Mouse (Mus musculus) MEL (cell line): ENCODE results near the gene Gm49318. TPM values are rescaled to one million over a fixed set of nuclear protein-coding genes. Genes with fewer than 3 reads are reported as not detected.

Experiments used
- DNase-seq: peaks from one replicate; pipeline ENCODE4 v3.0.0; 2011; ENCODE audit warnings: low read depth, low spot score
- H3K27ac ChIP-seq: 2 replicates; pipeline ENCODE4 v1.5.1; 2012; ENCODE audit warnings: low read depth, mild to moderate bottlenecking, control low read depth, low read length, moderate library complexity; ENCODE audit not compliant: control insufficient read depth
- H3K27me3 ChIP-seq, 2 experiments: fragments of 150-350 bp in 1 of 2; sonication (generic) in 1 of 2; 2 replicates each; pipeline ENCODE4 v1.6.1; 2012; ENCODE audit warnings: low read length in 2 of 2, mild to moderate bottlenecking in 2 of 2, improper control_type of control experiment in 1 of 2, moderate library complexity in 1 of 2; ENCODE audit not compliant: insufficient read depth in 2 of 2, control insufficient read depth in 1 of 2
- H3K36me3 ChIP-seq, 2 experiments: 2 replicates each; pipeline ENCODE4 v1.6.1; 2012 to 2014; ENCODE audit warnings: low read length in 2 of 2, improper control_type of control experiment in 1 of 2, inconsistent platforms in 1 of 2, mild to moderate bottlenecking in 1 of 2; ENCODE audit not compliant: insufficient read depth in 2 of 2, control insufficient read depth in 1 of 2
- H3K4me1 ChIP-seq, 2 experiments: fragments of 150-350 bp in 1 of 2; sonication (generic) in 1 of 2; 2 replicates each; pipeline ENCODE4 v1.6.1; 2012; ENCODE audit warnings: low read length in 2 of 2, improper control_type of control experiment in 1 of 2, mild to moderate bottlenecking in 1 of 2; ENCODE audit not compliant: insufficient read depth in 2 of 2, control insufficient read depth in 1 of 2
- H3K4me3 ChIP-seq, 2 experiments: fragments of 150-350 bp in 1 of 2; sonication (generic) in 1 of 2; 2 replicates each; pipeline ENCODE4 v1.5.1; 2012; ENCODE audit warnings: low read depth in 2 of 2, low read length in 2 of 2, mild to moderate bottlenecking in 2 of 2, moderate library complexity in 2 of 2, control low read depth in 1 of 2, improper control_type of control experiment in 1 of 2; ENCODE audit not compliant: control insufficient read depth in 1 of 2, insufficient read depth in 1 of 2
- H3K79me2 ChIP-seq: 2 replicates; pipeline ENCODE4 v1.6.1; 2012; ENCODE audit warnings: mild to moderate bottlenecking, low read length, moderate library complexity; ENCODE audit not compliant: control insufficient read depth, poor library complexity, insufficient read depth
- H3K9ac ChIP-seq: 2 replicates; pipeline ENCODE4 v1.6.1; 2012; ENCODE audit warnings: low read depth, mild to moderate bottlenecking, control low read depth, low read length, moderate library complexity; ENCODE audit not compliant: control insufficient read depth, poor library complexity, severe bottlenecking
- H3K9me3 ChIP-seq: fragments of 150-350 bp; sonication (generic); replicated peaks from 2 replicates; pipeline ENCODE4 v1.6.1; 2012; ENCODE audit warnings: mild to moderate bottlenecking, low read length, improper control_type of control experiment, moderate library complexity; ENCODE audit not compliant: insufficient read depth
- BHLHE40 ChIP-seq: IDR thresholded peaks from 2 replicates; pipeline ENCODE4 v1.6.1; 2012; ENCODE audit warnings: low read depth, mild to moderate bottlenecking, inconsistent platforms, low read length, improper control_type of control experiment, borderline replicate concordance
- CHD1 ChIP-seq: IDR thresholded peaks from 2 replicates; pipeline ENCODE4 v1.6.1; 2012; ENCODE audit warnings: low read depth, mild to moderate bottlenecking, inconsistent platforms, low read length, improper control_type of control experiment
- CHD2 ChIP-seq: IDR thresholded peaks from 2 replicates; pipeline ENCODE4 v1.6.1; 2011; ENCODE audit warnings: low read length, improper control_type of control experiment
- CTCF ChIP-seq, 3 experiments: IDR thresholded peaks in 2 of 3; conservative IDR thresholded peaks in 1 of 3; 2 replicates each; pipeline ENCODE4 v1.5.1; 2011 to 2012; ENCODE audit warnings: low read length in 3 of 3, low read depth in 2 of 3, mild to moderate bottlenecking in 2 of 3, improper control_type of control experiment in 1 of 3, inconsistent platforms in 1 of 3, mixed read lengths in 1 of 3, moderate library complexity in 1 of 3; ENCODE audit not compliant: control insufficient read depth in 1 of 3, insufficient read depth in 1 of 3, poor library complexity in 1 of 3, severe bottlenecking in 1 of 3
- E2F4 ChIP-seq: IDR thresholded peaks from 2 replicates; pipeline ENCODE4 v1.6.1; 2011; ENCODE audit warnings: low read depth, low read length, improper control_type of control experiment, borderline replicate concordance
- ELF1 ChIP-seq: IDR thresholded peaks from 2 replicates; pipeline ENCODE4 v1.6.1; 2014; ENCODE audit warnings: low read depth, mild to moderate bottlenecking, inconsistent platforms, low read length, improper control_type of control experiment, moderate library complexity
- EP300 ChIP-seq, 2 experiments: IDR thresholded peaks; 2 replicates each; pipeline ENCODE4 v1.6.1; 2011; ENCODE audit warnings: improper control_type of control experiment in 2 of 2, low read length in 2 of 2, low read depth in 1 of 2, mild to moderate bottlenecking in 1 of 2
- ETS1 ChIP-seq: IDR thresholded peaks from 2 replicates; pipeline ENCODE4 v1.6.1; 2012; ENCODE audit warnings: low read depth, mild to moderate bottlenecking, inconsistent platforms, low read length, improper control_type of control experiment, moderate library complexity
- GABPA ChIP-seq: IDR thresholded peaks from 2 replicates; pipeline ENCODE4 v1.6.1; 2012; ENCODE audit warnings: low read depth, mild to moderate bottlenecking, inconsistent platforms, low read length, improper control_type of control experiment, moderate library complexity
- GATA1 ChIP-seq: IDR thresholded peaks from 2 replicates; pipeline ENCODE4 v1.6.1; 2011; ENCODE audit warnings: low read depth, low read length, improper control_type of control experiment
- HCFC1 ChIP-seq: IDR thresholded peaks from 2 replicates; pipeline ENCODE4 v1.6.1; 2012; ENCODE audit warnings: low read depth, mild to moderate bottlenecking, inconsistent platforms, low read length, improper control_type of control experiment, moderate library complexity
- JUND ChIP-seq: IDR thresholded peaks from 2 replicates; pipeline ENCODE4 v1.6.1; 2011; ENCODE audit warnings: low read depth, mild to moderate bottlenecking, improper control_type of control experiment, low read length
- MAFK ChIP-seq: IDR thresholded peaks from 2 replicates; pipeline ENCODE4 v1.6.1; 2011; ENCODE audit warnings: low read depth, mild to moderate bottlenecking, low read length, improper control_type of control experiment, borderline replicate concordance
- MAZ ChIP-seq: IDR thresholded peaks from 2 replicates; pipeline ENCODE4 v1.6.1; 2012; ENCODE audit warnings: low read depth, mild to moderate bottlenecking, inconsistent platforms, low read length, improper control_type of control experiment
- MEF2A ChIP-seq: IDR thresholded peaks from 2 replicates; pipeline ENCODE4 v1.6.1; 2014; ENCODE audit warnings: low read depth, mild to moderate bottlenecking, inconsistent platforms, low read length, improper control_type of control experiment; ENCODE audit not compliant: poor library complexity, insufficient replicate concordance, severe bottlenecking; ENCODE audit errors: extremely low read depth
- MYB ChIP-seq: IDR thresholded peaks from 2 replicates; pipeline ENCODE4 v1.6.1; 2011; ENCODE audit warnings: mild to moderate bottlenecking, low read depth, low read length, improper control_type of control experiment
- MYC ChIP-seq: IDR thresholded peaks from 2 replicates; pipeline ENCODE4 v1.6.1; 2011; ENCODE audit warnings: low read depth, mild to moderate bottlenecking, low read length, improper control_type of control experiment, moderate library complexity
- NELFE ChIP-seq: IDR thresholded peaks from 2 replicates; pipeline ENCODE4 v1.6.1; 2011; ENCODE audit warnings: low read depth, low read length, improper control_type of control experiment
- NRF1 ChIP-seq: IDR thresholded peaks from 2 replicates; pipeline ENCODE4 v1.6.1; 2014; ENCODE audit warnings: low read depth, mild to moderate bottlenecking, inconsistent platforms, low read length, improper control_type of control experiment, moderate library complexity; ENCODE audit not compliant: poor library complexity, insufficient read depth, severe bottlenecking
- POLR2A ChIP-seq, 2 experiments: IDR thresholded peaks; 2 replicates each; pipeline ENCODE4 v1.6.1; 2011 to 2012; ENCODE audit warnings: low read length in 2 of 2, mild to moderate bottlenecking in 2 of 2, control low read depth in 1 of 2, improper control_type of control experiment in 1 of 2, low read depth in 1 of 2, moderate library complexity in 1 of 2; ENCODE audit not compliant: control insufficient read depth in 1 of 2, insufficient read depth in 1 of 2, poor library complexity in 1 of 2
- POLR2AphosphoS2 ChIP-seq: IDR thresholded peaks from 2 replicates; pipeline ENCODE4 v1.6.1; 2011; ENCODE audit warnings: low read length, improper control_type of control experiment
- POLR2AphosphoS5 ChIP-seq: IDR thresholded peaks from 2 replicates; pipeline ENCODE4 v1.6.1; 2012; ENCODE audit warnings: low read depth, borderline replicate concordance, mild to moderate bottlenecking, inconsistent platforms, low read length, moderate library complexity, mixed read lengths
- RAD21 ChIP-seq: IDR thresholded peaks from 2 replicates; pipeline ENCODE4 v1.6.1; 2011; ENCODE audit warnings: mild to moderate bottlenecking, low read depth, low read length, improper control_type of control experiment
- SIN3A ChIP-seq: IDR thresholded peaks from 2 replicates; pipeline ENCODE4 v1.6.1; 2012; ENCODE audit warnings: low read length, improper control_type of control experiment, inconsistent platforms
- SMC3 ChIP-seq: IDR thresholded peaks from 2 replicates; pipeline ENCODE4 v1.6.1; 2011; ENCODE audit warnings: low read depth, low read length, improper control_type of control experiment
- TAL1 ChIP-seq: IDR thresholded peaks from 2 replicates; pipeline ENCODE4 v1.6.1; 2012; ENCODE audit warnings: mild to moderate bottlenecking, inconsistent platforms, low read length, moderate library complexity, mixed read lengths
- TBP ChIP-seq: IDR thresholded peaks from 2 replicates; pipeline ENCODE4 v1.8.0; 2011; ENCODE audit warnings: low read depth, low read length, improper control_type of control experiment
- TCF12 ChIP-seq: IDR thresholded peaks from 2 replicates; pipeline ENCODE4 v1.6.1; 2014; ENCODE audit warnings: low read depth, mild to moderate bottlenecking, inconsistent platforms, low read length, improper control_type of control experiment, moderate library complexity
- UBTF ChIP-seq: IDR thresholded peaks from 2 replicates; pipeline ENCODE4 v1.6.1; 2012; ENCODE audit warnings: low read depth, mild to moderate bottlenecking, inconsistent platforms, low read length, improper control_type of control experiment, moderate library complexity, borderline replicate concordance; ENCODE audit not compliant: insufficient read depth
- USF1 ChIP-seq: IDR thresholded peaks from 2 replicates; pipeline ENCODE4 v1.6.1; 2014; ENCODE audit warnings: low read depth, mild to moderate bottlenecking, inconsistent platforms, low read length, improper control_type of control experiment, moderate library complexity
- USF2 ChIP-seq, 2 experiments: IDR thresholded peaks; 2 replicates each; pipeline ENCODE4 v1.6.1; 2011 to 2012; ENCODE audit warnings: improper control_type of control experiment in 2 of 2, low read length in 2 of 2, borderline replicate concordance in 1 of 2, inconsistent platforms in 1 of 2, low read depth in 1 of 2, mild to moderate bottlenecking in 1 of 2; ENCODE audit not compliant: insufficient read depth in 1 of 2
- ZKSCAN1 ChIP-seq: IDR thresholded peaks from 2 replicates; pipeline ENCODE4 v1.6.1; 2012; ENCODE audit warnings: low read depth, mild to moderate bottlenecking, inconsistent platforms, low read length, improper control_type of control experiment, moderate library complexity
- ZMIZ1 ChIP-seq: IDR thresholded peaks from 2 replicates; pipeline ENCODE4 v1.6.1; 2012; ENCODE audit warnings: low read depth, mild to moderate bottlenecking, inconsistent platforms, low read length, improper control_type of control experiment, moderate library complexity
- ZNF384 ChIP-seq: IDR thresholded peaks from 2 replicates; pipeline ENCODE4 v1.6.1; 2012; ENCODE audit warnings: low read depth, mild to moderate bottlenecking, inconsistent platforms, low read length, improper control_type of control experiment
- polyA plus RNA-seq, 2 experiments: library from polyadenylated mRNA; stranded (reverse) in 1 of 2; unstranded in 1 of 2; fragments of >175 nt in 1 of 2; fragments of >200 nt in 1 of 2; gene quantifications; 2 replicates each; pipeline versions ENCODE4 v1.2.1 to v1.2.4; 2012; ENCODE audit warnings: low replicate concordance in 2 of 2, low read depth in 1 of 2; ENCODE audit not compliant: insufficient read length in 2 of 2, insufficient read depth in 1 of 2, missing spikeins in 1 of 2
- total RNA-seq: library from RNA; depleted of rRNA; stranded (reverse); fragments of 300-350 nt; gene quantifications from 2 replicates; pipeline ENCODE4 v1.2.3, GENCODE M21; 2012; rRNA removed

Gm49318 gene
- total RNA-seq (not detected in 2 replicates), polyA plus RNA-seq (not detected)

DNA sequence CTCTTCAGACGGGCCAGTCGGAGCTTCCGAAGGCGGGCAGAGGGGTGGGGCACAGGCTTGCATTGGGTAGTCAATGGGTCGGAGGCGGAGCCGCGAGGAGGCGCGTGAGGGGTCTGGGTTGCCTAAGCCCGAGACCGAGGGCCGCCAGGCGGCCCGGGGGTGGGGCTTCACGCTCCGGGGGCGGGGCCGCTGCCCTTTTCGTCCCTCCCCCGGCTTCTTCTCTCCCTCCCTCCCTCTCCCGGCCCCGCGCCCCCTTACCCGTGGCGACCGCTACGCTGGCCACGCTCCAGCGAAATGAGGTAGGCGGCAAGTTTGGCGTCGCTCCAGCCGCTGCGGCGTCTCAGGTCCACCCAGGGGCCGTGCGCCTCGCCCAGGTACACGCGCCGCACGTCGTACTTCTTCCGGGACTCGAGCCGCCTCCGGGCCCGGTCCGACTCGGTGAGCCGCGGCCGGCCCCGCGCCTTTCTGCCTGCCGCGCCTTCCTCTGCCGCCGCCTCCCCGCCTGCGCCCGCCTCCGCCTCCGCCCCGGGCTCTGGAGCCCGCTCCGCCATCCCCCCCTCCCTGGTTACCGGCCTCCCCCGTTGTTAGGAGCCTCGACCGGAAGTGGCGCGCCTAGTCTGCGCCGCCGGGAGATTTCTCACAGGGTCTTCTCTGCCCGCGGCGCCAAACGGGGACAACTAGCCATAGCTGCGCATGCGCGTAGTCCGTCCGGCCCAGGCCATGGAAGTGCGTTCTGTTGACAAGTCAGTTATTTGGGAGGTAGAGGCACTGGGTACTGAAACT is at the start of gene Gm49318, which contains the start of gene Zfp653:
TSS of gene Gm49318 (minus strand) at position 469 of the 783 bp plus-strand sequence.
TSS of gene Zfp653 (minus strand) at position 586 of the 783 bp plus-strand sequence.
- H3K79me2 ChIP-seq = peaks cover 6% of the 10 kb centered on the region
- H3K4me1 ChIP-seq = peaks cover 1 to 10% of the 10 kb centered on the region in 2 experiments
- H3K36me3 ChIP-seq = peaks cover 0 to 6% of the 10 kb centered on the region in 2 experiments; a peak in 2 of 4 replicates
- H3K9ac ChIP-seq = peak within 1 kb of the TSS; percentile 83
- H3K4me3 ChIP-seq = peak within 1 kb of the TSS; percentile 74 to 78
- peak; percentile 100 for DNase-seq
- peak within 1 kb of the TSS; percentile 69 for H3K27ac ChIP-seq
- H3K9me3 ChIP-seq = no peaks in the 10 kb centered on the region
- H3K27me3 ChIP-seq = no peaks in the 10 kb centered on the region
- TF ChIP-seq POLR2A (IDR thresholded peaks at IDR 0.05; ENCODE audit: control insufficient read depth in 1 of 2, insufficient read depth in 1 of 2, low read depth in 1 of 2, low read length in 2 of 2, poor library complexity in 1 of 2) (peak; percentile 92 to 98), TBP (peak; percentile 76), NRF1 (peak; percentile 98; the same call in 1 of the 2 replicates), RAD21 (no peak), ZMIZ1 (peak; percentile 97), POLR2AphosphoS5 (peak; percentile 69; the same call in 1 of the 2 replicates), MYC (peak; percentile 53; the same call in 1 of the 2 replicates), SIN3A (peak; percentile 99), ZNF384 (no peak; the same call in 1 of the 2 replicates), TCF12 (peak; percentile 83), GATA1 (no peak), UBTF (peak; percentile 84; the same call in 1 of the 2 replicates), CHD1 (no peak), SMC3 (peak; percentile 20; the same call in 1 of the 2 replicates), JUND (no peak), HCFC1 (peak; percentile 98), ELF1 (peak; percentile 92), CHD2 (0 out of 2 replicates have a peak, but pooled peaks have one; percentile 19), POLR2AphosphoS2 (peak; percentile 99), CTCF (IDR thresholded peaks at IDR 0.05 in 2 of 3, conservative IDR thresholded peaks at IDR 0.05 in 1 of 3; ENCODE audit: control insufficient read depth in 1 of 3, insufficient read depth in 1 of 3, low read depth in 2 of 3, low read length in 3 of 3, poor library complexity in 1 of 3, severe bottlenecking in 1 of 3) (peak in 1 of 3 experiments; percentile 5; a peak in 1 of 6 replicates), USF2 (IDR thresholded peaks at IDR 0.05; ENCODE audit: borderline replicate concordance in 1 of 2, insufficient read depth in 1 of 2, low read depth in 1 of 2, low read length in 2 of 2) (no peak), EP300 (IDR thresholded peaks at IDR 0.05; ENCODE audit: low read depth in 1 of 2, low read length in 2 of 2) (peak in 1 of 2 experiments; percentile 39; a peak in 2 of 4 replicates), ETS1 (peak; percentile 55), BHLHE40 (no peak), TAL1 (no peak), MAFK (no peak; the same call in 1 of the 2 replicates), E2F4 (peak; percentile 89; the same call in 1 of the 2 replicates), USF1 (peak; percentile 65), MYB (peak; percentile 68), MAZ (peak; percentile 98), MEF2A (no peak), NELFE (peak; percentile 95), ZKSCAN1 (peak; percentile 14; the same call in 1 of the 2 replicates), GABPA (0 out of 2 replicates have a peak, but pooled peaks have one; percentile 46)
